Mouse (Mus musculus) gastrocnemius, adult 2 months (tissue): ENCODE results near the gene Vmn1r10. TPM values are rescaled to one million over a fixed set of nuclear protein-coding genes. Genes with fewer than 3 reads are reported as not detected.
A peak's percentile ranks its signal among the peaks of the same experiment; 100 is the strongest.

Source experiments
- DNase-seq: peaks from one replicate; pipeline ENCODE4 v3.0.0; 2022
- H3K27ac ChIP-seq: fragments of 200-600 bp; 2 replicates; pipeline ENCODE4 v1.8.1; 2022; ENCODE audit warnings: mild to moderate bottlenecking
- H3K4me3 ChIP-seq: fragments of 200-600 bp; 2 replicates; pipeline ENCODE4 v1.8.1; 2022; ENCODE audit warnings: mild to moderate bottlenecking, moderate library complexity
- CTCF ChIP-seq: fragments of 200-600 bp; IDR thresholded peaks from 2 replicates; pipeline ENCODE4 v1.8.1; 2022; ENCODE audit warnings: antibody characterized with exemption, mild to moderate bottlenecking, moderate library complexity
- intact Hi-C: fragments of 180-260 bp; cut with DNase I; formaldehyde crosslinking; loops from one replicate; pipeline ENCODE4 v1.15.1; 2025
- long read RNA-seq, 2 experiments: library from polyadenylated mRNA; stranded (forward); transcript quantifications; one replicate each; pipeline ENCODE4 v2.0.0; 2021
- total RNA-seq, 2 experiments: library from RNA; stranded (reverse); gene quantifications; 2 replicates each; pipeline ENCODE4 v1.2.3; 2021

Gene Vmn1r10
- not detected for total RNA-seq
- long read RNA-seq, experiment 1 = 0 reads
- long read RNA-seq, experiment 2 = 0 reads

GRCm38 (mm10) chr6:57109154-57109553 is at the start of gene Vmn1r10:
TSS of gene Vmn1r10 (plus strand) at chr6:57109454.
- no peak for TF ChIP-seq CTCF
- no peak for DNase-seq
- no peak within 1 kb of the TSS for H3K27ac ChIP-seq
- no peak within 1 kb of the TSS for H3K4me3 ChIP-seq
- intact Hi-C loops = no loop called here

- Histone ChIP-seq H3K4me3 (no peak overlapping the region), H3K27ac (no peak overlapping the region)
- no peak for DNase-seq
- intact Hi-C loops = no loop called here
- TF ChIP-seq CTCF = peak; percentile 18; the same call in 1 of the 2 replicates
Observed at GRCm38 (mm10) chr6:57063730-57064129, 45.5 kb upstream of the Vmn1r10 start.

GRCm38 (mm10) chr6:57066487-57066886 is 42.8 kb upstream of the Vmn1r10 start, which contains the start of gene Vmn1r9:
TSS of gene Vmn1r9 (plus strand) at chr6:57066787.
- intact Hi-C loops = no loop called here
- no peak within 1 kb of the TSS for H3K4me3 ChIP-seq
- DNase-seq = no peak
- TF ChIP-seq CTCF = no peak
- no peak within 1 kb of the TSS for H3K27ac ChIP-seq

- H3K4me3 ChIP-seq = no peak overlapping the region
- H3K27ac ChIP-seq = no peak overlapping the region
- DNase-seq = no peak
- intact Hi-C loops = no loop called here
- TF ChIP-seq CTCF = no peak; the same call in 1 of the 2 replicates
Observed at GRCm38 (mm10) chr6:57106358-57106757, 2.9 kb upstream of the Vmn1r10 start.

GRCm38 (mm10) chr6:57133155-57133554 is 23.9 kb downstream of the Vmn1r10 start, which contains the start of gene Vmn1r11:
TSS of gene Vmn1r11 (plus strand) at chr6:57133455.
- intact Hi-C loops = no loop called here
- DNase-seq = no peak
- H3K27ac ChIP-seq = no peak within 1 kb of the TSS
- no peak within 1 kb of the TSS for H3K4me3 ChIP-seq
- TF ChIP-seq CTCF = no peak

- intact Hi-C loops = no loop called here
- Histone ChIP-seq H3K4me3 (no peak within 1 kb of the TSS), H3K27ac (no peak within 1 kb of the TSS)
- no peak for TF ChIP-seq CTCF
- no peak for DNase-seq
Observed at GRCm38 (mm10) chr6:57156619-57157018, 47.4 kb downstream of the Vmn1r10 start, which contains the start of gene Vmn1r12. TSS of gene Vmn1r12 (plus strand) at chr6:57156919.

Other genes with a start within 250 kb of the Vmn1r10 start
- 10 to 100 TPM; 45.0 to 52.5 TPM for gene Nt5c3, start 185.5 kb upstream of the Vmn1r10 start, total RNA-seq
- not detected for gene Vmn1r4, start 185.4 kb upstream of the Vmn1r10 start, total RNA-seq
- not detected for gene Vmn1r5, start 139.2 kb upstream of the Vmn1r10 start, total RNA-seq
- gene Vmn1r6, start 112.2 kb upstream of the Vmn1r10 start, total RNA-seq = not detected
- not detected for gene Vmn1r7, start 84.1 kb upstream of the Vmn1r10 start, total RNA-seq
- not detected for gene Vmn1r8, start 77.2 kb upstream of the Vmn1r10 start, total RNA-seq
- gene Vmn1r9, start 42.7 kb upstream of the Vmn1r10 start, total RNA-seq = not detected
- not detected for gene Vmn1r11, start 24.0 kb downstream of the Vmn1r10 start, total RNA-seq
- not detected for gene Vmn1r12, start 47.5 kb downstream of the Vmn1r10 start, total RNA-seq
- gene Vmn1r13, start 93.8 kb downstream of the Vmn1r10 start, total RNA-seq = not detected
- not detected for gene Vmn1r14, start 122.2 kb downstream of the Vmn1r10 start, total RNA-seq
- not detected for gene Vmn1r15, start 148.5 kb downstream of the Vmn1r10 start, total RNA-seq
- not detected for gene Vmn1r16, start 220.0 kb downstream of the Vmn1r10 start, total RNA-seq